Mouse (Mus musculus) right cerebral cortex, postnatal 10 days (tissue): ENCODE results near the gene Gm5795.
"Not testable (repeated sequence)": the region's sequence is repeated elsewhere in the genome, so short reads cannot be mapped to it uniquely, and the experiment has no call there.

Experiments used
- DNase-seq, 2 experiments: peaks; one replicate each; pipeline ENCODE4 v3.0.0; 2021; ENCODE audit warnings: low spot score in 2 of 2

Gm5795 gene

GRCm38 (mm10) chr14:3187955-3188354 lies at the start of gene Gm5795:
Gm5795 (plus strand) TSS chr14:3188255.
- not testable (repeated sequence) for DNase-seq

DNA sequence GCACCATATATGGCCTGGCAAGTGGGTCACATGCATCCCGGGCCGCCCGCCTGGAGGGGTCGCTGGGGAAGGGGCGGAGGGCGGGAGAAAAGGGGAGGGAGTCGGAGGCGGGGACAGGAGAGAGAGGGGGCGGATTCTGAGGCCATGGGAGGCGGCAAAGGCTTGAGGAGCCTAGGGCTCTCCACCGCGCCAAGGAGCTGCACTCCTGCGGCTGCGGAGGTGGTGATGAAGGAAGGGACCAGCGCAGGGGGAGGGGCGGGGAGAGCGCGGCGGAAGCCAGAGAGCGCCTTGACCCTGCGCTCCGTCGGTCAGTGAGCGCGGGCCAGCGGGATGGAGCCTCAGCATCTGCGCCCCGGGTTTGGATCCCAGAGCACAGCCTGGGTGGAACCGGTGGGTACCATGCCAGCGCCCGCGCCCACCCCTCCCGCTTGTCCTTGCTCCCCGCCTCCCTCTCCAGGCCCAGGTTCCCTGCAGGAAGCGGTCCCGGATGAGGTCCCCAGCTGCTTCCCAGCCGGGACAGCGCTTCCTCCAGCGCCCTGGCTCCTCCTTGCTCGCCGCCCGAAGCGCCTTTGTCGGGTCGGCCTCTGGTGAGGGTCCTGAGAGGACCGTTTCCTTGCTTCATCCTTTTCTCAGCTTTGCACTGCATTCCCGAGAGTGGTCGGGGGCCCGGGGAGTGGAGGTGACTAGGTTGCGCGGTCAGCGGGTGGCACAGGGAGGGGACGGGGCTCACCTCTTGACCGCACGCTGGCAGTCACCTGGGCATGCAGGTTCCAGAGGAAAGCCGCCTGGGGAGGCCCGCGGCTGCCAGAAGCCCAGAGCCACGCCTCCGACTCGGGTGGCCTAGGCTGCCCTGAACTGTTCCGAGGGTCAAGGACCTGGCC lies 20.5 kb downstream of the Gm5795 start, which contains the start of gene D830030K20Rik:
TSS of gene D830030K20Rik (plus strand) at position 217 of the 881 bp plus-strand sequence.
- DNase-seq = not testable (repeated sequence)

GRCm38 (mm10) chr14:3209367-3209766 lies 21.3 kb downstream of the Gm5795 start:
- DNase-seq = peak; percentile 23 to 26
